Mouse (Mus musculus) lung, embryonic 15.5 days (tissue): ENCODE data around the gene Flywch1. TPM values are rescaled to one million over a fixed set of nuclear protein-coding genes. Genes with fewer than 3 reads are reported as not detected.

ENCODE experiments used
- ATAC-seq: fragments of 200-750 bp; cut with Nextera tagmentation; 2 replicates; pipeline ENCODE4 v1.8.0; 2017; ENCODE audit warnings: moderate number of reproducible peaks, borderline replicate concordance; ENCODE audit not compliant: low FRiP score, low TSS enrichment; ENCODE audit errors: extremely low read depth
- H3K27ac ChIP-seq: fragments of 300-500 bp; sonication (generic); 2 replicates; pipeline ENCODE4 v1.5.1; 2015; ENCODE audit warnings: moderate library complexity, mild to moderate bottlenecking, inconsistent platforms
- H3K27me3 ChIP-seq: fragments of 300-500 bp; sonication (generic); 2 replicates; pipeline ENCODE4 v1.6.1; 2015; ENCODE audit warnings: inconsistent platforms
- H3K36me3 ChIP-seq: fragments of 300-500 bp; sonication (generic); 2 replicates; pipeline ENCODE4 v1.6.1; 2015; ENCODE audit warnings: inconsistent platforms
- H3K4me1 ChIP-seq: fragments of 300-500 bp; sonication (generic); 2 replicates; pipeline ENCODE4 v1.6.1; 2015; ENCODE audit warnings: inconsistent platforms
- H3K4me2 ChIP-seq: fragments of 300-500 bp; sonication (generic); 2 replicates; pipeline ENCODE4 v1.6.1; 2015; ENCODE audit warnings: inconsistent platforms, mild to moderate bottlenecking, moderate library complexity
- H3K4me3 ChIP-seq: fragments of 300-500 bp; sonication (generic); 2 replicates; pipeline ENCODE4 v1.5.1; 2015; ENCODE audit warnings: mild to moderate bottlenecking, inconsistent platforms
- H3K9ac ChIP-seq: fragments of 300-500 bp; sonication (generic); 2 replicates; pipeline ENCODE4 v1.6.1; 2015; ENCODE audit warnings: inconsistent platforms
- H3K9me3 ChIP-seq: fragments of 300-500 bp; sonication (generic); 2 replicates; pipeline ENCODE4 v1.6.1; 2016; ENCODE audit warnings: inconsistent platforms
- WGBS: fragments of 180-500 bp; shearing (Covaris S2); methylation state at CpG from one replicate; pipeline ENCODE4 v1.1.7; 2015; 5-methylcytosine and 5-hydroxymethylcytosine counted together
- polyA plus RNA-seq: library from polyadenylated mRNA; unstranded; fragments of >200 nt; fragmentation: Nextera tagmentation; extraction: Ambion mirVana; gene quantifications from 2 replicates; pipeline ENCODE4 v1.2.1, GENCODE M21; 2015

Gene Flywch1
- polyA plus RNA-seq, 1 experiment from 2014 or later, result 70.5 TPM

- peaks cover 7% of the 10 kb centered on the region; the same call in 1 of the 2 replicates for H3K36me3 ChIP-seq
- H3K4me2 ChIP-seq, result peak overlapping the region; percentile 30; the same call in 1 of the 2 replicates
- no peak overlapping the region for H3K9ac ChIP-seq
- 44% methylated on average over 38 of the region's 38 CpGs for WGBS
- peaks cover 62% of the 10 kb centered on the region for H3K27me3 ChIP-seq
- no peak overlapping the region for H3K4me3 ChIP-seq
- no peak for ATAC-seq
- H3K4me1 ChIP-seq, result peaks cover 56% of the 10 kb centered on the region
- no peaks in the 10 kb centered on the region for H3K9me3 ChIP-seq
- H3K27ac ChIP-seq, result no peak overlapping the region
These were observed 29.8 kb downstream of the Flywch1 start for GRCm38 (mm10) chr17:23741359-23742209.

- Histone ChIP-seq H3K4me1 (peaks cover 48% of the 10 kb centered on the region), H3K9ac (peak within 1 kb of the TSS; percentile 70), H3K4me3 (peak within 1 kb of the TSS; percentile 66), H3K9me3 (no peaks in the 10 kb centered on the region), H3K36me3 (peaks cover 14% of the 10 kb centered on the region), H3K4me2 (peak within 1 kb of the TSS; percentile 96), H3K27me3 (peaks cover 52% of the 10 kb centered on the region), H3K27ac (peak within 1 kb of the TSS; percentile 73)
- WGBS, result 5% methylated on average over 13 of the region's 13 CpGs
- peak; percentile 1; the same call in 1 of the 2 replicates for ATAC-seq
These were observed 30.8 kb downstream of the Flywch1 start, which contains the start of gene Paqr4 for GRCm38 (mm10) chr17:23740598-23741021. Paqr4 (minus strand) TSS chr17:23740867.

GRCm38 (mm10) chr17:23740136-23740584, 31.2 kb downstream of the Flywch1 start:
- Histone ChIP-seq H3K27me3 (peaks cover 48% of the 10 kb centered on the region), H3K27ac (peak overlapping the region; percentile 73)
- under 1% methylated on average over 40 of the region's 46 CpGs for WGBS

GRCm38 (mm10) chr17:23739202-23740135, 31.9 kb downstream of the Flywch1 start:
- peak overlapping the region; percentile 96 for H3K4me2 ChIP-seq
- peak overlapping the region; percentile 73 for H3K27ac ChIP-seq
- no peaks in the 10 kb centered on the region for H3K9me3 ChIP-seq
- peaks cover 24% of the 10 kb centered on the region for H3K36me3 ChIP-seq
- H3K4me1 ChIP-seq, result peaks cover 37% of the 10 kb centered on the region
- peak overlapping the region; percentile 66 for H3K4me3 ChIP-seq
- H3K27me3 ChIP-seq, result peaks cover 41% of the 10 kb centered on the region
- 1% methylated on average over 48 of the region's 48 CpGs for WGBS
- peak overlapping the region; percentile 70 for H3K9ac ChIP-seq
- peak; percentile 44 for ATAC-seq

More at GRCm38 (mm10) chr17:23740136-23740584, 31.2 kb downstream of the Flywch1 start:
- Histone ChIP-seq H3K9me3 (no peaks in the 10 kb centered on the region), H3K9ac (peak overlapping the region; percentile 70), H3K36me3 (peaks cover 19% of the 10 kb centered on the region), H3K4me1 (peaks cover 44% of the 10 kb centered on the region), H3K4me2 (peak overlapping the region; percentile 96), H3K4me3 (peak overlapping the region; percentile 66)
- peak; percentile 85 for ATAC-seq

- H3K4me3 ChIP-seq, result peak overlapping the region; percentile 66
- H3K4me1 ChIP-seq, result peaks cover 41% of the 10 kb centered on the region
- ATAC-seq, result no peak
- H3K27ac ChIP-seq, result peak overlapping the region; percentile 73
- H3K36me3 ChIP-seq, result peaks cover 24% of the 10 kb centered on the region
- peak overlapping the region; percentile 96 for H3K4me2 ChIP-seq
- peak overlapping the region; percentile 70 for H3K9ac ChIP-seq
- no peaks in the 10 kb centered on the region for H3K9me3 ChIP-seq
- peaks cover 34% of the 10 kb centered on the region for H3K27me3 ChIP-seq
- WGBS, result 29% methylated on average over 2 of the region's 2 CpGs
These were observed 32.6 kb downstream of the Flywch1 start for GRCm38 (mm10) chr17:23738836-23739201.

GRCm38 (mm10) chr17:23737493-23738445, 33.6 kb downstream of the Flywch1 start:
- peak overlapping the region; percentile 96 for H3K4me2 ChIP-seq
- ATAC-seq, result no peak
- H3K9ac ChIP-seq, result peak overlapping the region; percentile 70; the same call in 1 of the 2 replicates
- H3K9me3 ChIP-seq, result no peaks in the 10 kb centered on the region
- H3K4me3 ChIP-seq, result peak overlapping the region; percentile 66; the same call in 1 of the 2 replicates
- H3K36me3 ChIP-seq, result peaks cover 24% of the 10 kb centered on the region
- peaks cover 24% of the 10 kb centered on the region for H3K27me3 ChIP-seq
- peaks cover 46% of the 10 kb centered on the region for H3K4me1 ChIP-seq
- WGBS, result 61% methylated on average over 15 of the region's 15 CpGs
- H3K27ac ChIP-seq, result peak overlapping the region; percentile 73; the same call in 1 of the 2 replicates

- peaks cover 24% of the 10 kb centered on the region for H3K36me3 ChIP-seq
- H3K9ac ChIP-seq, result no peak overlapping the region
- H3K4me2 ChIP-seq, result no peak overlapping the region
- WGBS, result 47% methylated on average over 1 of the region's 1 CpGs
- H3K27me3 ChIP-seq, result no peaks in the 10 kb centered on the region
- peak overlapping the region; percentile 15; the same call in 1 of the 2 replicates for H3K27ac ChIP-seq
- H3K4me3 ChIP-seq, result no peak overlapping the region
- ATAC-seq, result peak; percentile 24; the same call in 1 of the 2 replicates
- H3K9me3 ChIP-seq, result no peaks in the 10 kb centered on the region
- H3K4me1 ChIP-seq, result peaks cover 35% of the 10 kb centered on the region
These were observed 37.1 kb downstream of the Flywch1 start for GRCm38 (mm10) chr17:23734341-23734740.

GRCm38 (mm10) chr17:23730441-23730840, 41.0 kb downstream of the Flywch1 start:
- Histone ChIP-seq H3K27ac (no peak overlapping the region), H3K36me3 (peaks cover 8% of the 10 kb centered on the region; the same call in 1 of the 2 replicates), H3K9ac (no peak overlapping the region), H3K4me1 (peaks cover 34% of the 10 kb centered on the region), H3K9me3 (no peaks in the 10 kb centered on the region), H3K4me2 (no peak overlapping the region), H3K4me3 (no peak overlapping the region), H3K27me3 (no peaks in the 10 kb centered on the region)
- ATAC-seq, result no peak
- 42% methylated on average over 1 of the region's 1 CpGs for WGBS

- Histone ChIP-seq H3K27ac (peak overlapping the region; percentile 98), H3K4me2 (peak overlapping the region; percentile 71), H3K9ac (peak overlapping the region; percentile 89), H3K27me3 (no peaks in the 10 kb centered on the region), H3K4me3 (peak overlapping the region; percentile 97), H3K36me3 (no peaks in the 10 kb centered on the region), H3K4me1 (peaks cover 19% of the 10 kb centered on the region), H3K9me3 (no peaks in the 10 kb centered on the region)
- peak; percentile 94 for ATAC-seq
- under 1% methylated on average over 20 of the region's 20 CpGs for WGBS
These were observed 44.7 kb downstream of the Flywch1 start for GRCm38 (mm10) chr17:23726758-23727142.

GRCm38 (mm10) chr17:23725999-23726757, 45.2 kb downstream of the Flywch1 start, which contains the start of gene Pkmyt1:
Pkmyt1 (plus strand) TSS chr17:23726336.
- Histone ChIP-seq H3K27me3 (no peaks in the 10 kb centered on the region), H3K27ac (peak within 1 kb of the TSS; percentile 98), H3K36me3 (no peaks in the 10 kb centered on the region), H3K4me3 (peak within 1 kb of the TSS; percentile 97), H3K4me2 (peak within 1 kb of the TSS; percentile 71), H3K9me3 (no peaks in the 10 kb centered on the region), H3K4me1 (peaks cover 19% of the 10 kb centered on the region), H3K9ac (peak within 1 kb of the TSS; percentile 89)
- peak; percentile 94 for ATAC-seq
- under 1% methylated on average over 72 of the region's 73 CpGs for WGBS
